Mouse (Mus musculus): ENCODE results near the gene Fyb. TPM values are rescaled to one million over a fixed set of nuclear protein-coding genes. Genes with fewer than 3 reads are reported as not detected.

Fyb gene
- polyA plus RNA-seq, 1 experiment: 129 TPM

DNA sequence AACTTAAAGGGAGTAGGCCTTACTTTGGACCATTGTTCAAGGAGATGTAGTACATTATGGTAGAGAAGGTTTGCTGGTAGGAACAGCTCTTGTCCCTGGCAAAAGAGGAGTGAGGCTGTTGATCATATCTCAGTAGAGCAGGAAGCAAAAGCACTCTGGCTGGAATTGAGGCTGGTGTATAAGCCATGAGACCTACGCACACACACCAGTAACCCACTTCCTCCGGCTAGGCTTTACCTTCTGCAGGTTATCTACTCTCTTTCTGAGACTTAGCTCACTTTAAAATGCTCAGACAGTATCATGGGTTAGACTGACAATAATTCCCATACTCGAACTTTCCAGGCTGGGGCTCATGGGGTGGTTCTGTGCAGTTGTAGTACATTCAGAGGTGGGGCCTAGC, 2.7 kb downstream of the Fyb start:
- Histone ChIP-seq H3K4me2 (ENCODE audit: low read depth) (no peak overlapping the region), H3ac (ENCODE audit: control insufficient read depth, insufficient read length) (no peak overlapping the region), H3K79me2 (ENCODE audit: control insufficient read depth, insufficient read depth) (no peaks in the 10 kb centered on the region), H3K27me3 (ENCODE audit: control insufficient read depth, insufficient read depth, insufficient read length) (peaks cover 10% of the 10 kb centered on the region), H3K36me3 (ENCODE audit: control insufficient read depth, insufficient read depth) (no peaks in the 10 kb centered on the region), H3K4me3 (no peak overlapping the region)
- TF ChIP-seq SRF (IDR thresholded peaks at IDR 0.05; ENCODE audit: control insufficient read depth, insufficient read length, low read depth): no peak
- no peak for TF ChIP-seq CEBPB (IDR thresholded peaks at IDR 0.05; ENCODE audit: insufficient read depth, poor library complexity, severe bottlenecking)
- no peak for TF ChIP-seq TCF12 (IDR thresholded peaks at IDR 0.05; ENCODE audit: insufficient read depth, poor library complexity, severe bottlenecking)

GRCm38 (mm10) chr15:6533858-6534343, 11.2 kb downstream of the Fyb start:
- H3K79me2 ChIP-seq (ENCODE audit: control insufficient read depth, insufficient read depth): no peaks in the 10 kb centered on the region
- no peak overlapping the region for H3K4me2 ChIP-seq (ENCODE audit: low read depth)
- no peaks in the 10 kb centered on the region for H3K27me3 ChIP-seq (ENCODE audit: control insufficient read depth, insufficient read depth, insufficient read length)
- no peak overlapping the region for H3K4me3 ChIP-seq
- H3ac ChIP-seq (ENCODE audit: control insufficient read depth, insufficient read length): no peak overlapping the region
- H3K36me3 ChIP-seq (ENCODE audit: control insufficient read depth, insufficient read depth): no peaks in the 10 kb centered on the region
- TF ChIP-seq TCF12 (IDR thresholded peaks at IDR 0.05; ENCODE audit: insufficient read depth, poor library complexity, severe bottlenecking): no peak
- no peak for TF ChIP-seq MYOG (IDR thresholded peaks at IDR 0.05; ENCODE audit: control insufficient read depth in 1 of 3, insufficient read depth in 1 of 3, insufficient read length in 2 of 3, low read depth in 2 of 3)
- TF ChIP-seq MYOD1 (IDR thresholded peaks at IDR 0.05; ENCODE audit: control insufficient read depth in 1 of 3, insufficient read length in 2 of 3, low read depth in 2 of 3): no peak
- no peak for TF ChIP-seq TCF3 (IDR thresholded peaks at IDR 0.05; ENCODE audit: insufficient read length, low read depth)
- no peak for TF ChIP-seq USF1 (IDR thresholded peaks at IDR 0.05; ENCODE audit: low read depth)
- TF ChIP-seq MAX (IDR thresholded peaks at IDR 0.05; ENCODE audit: low read depth): no peak
- no peak for TF ChIP-seq POLR2AphosphoS2 (IDR thresholded peaks at IDR 0.05; ENCODE audit: insufficient read length, low read depth)
- no peak for TF ChIP-seq POLR2A (IDR thresholded peaks at IDR 0.05; ENCODE audit: insufficient read length, low read depth)
- no peak for TF ChIP-seq REST (IDR thresholded peaks at IDR 0.05; ENCODE audit: insufficient read depth, insufficient read length)
- no peak for TF ChIP-seq CEBPB (IDR thresholded peaks at IDR 0.05; ENCODE audit: insufficient read depth, poor library complexity, severe bottlenecking)

GRCm38 (mm10) chr15:6534592-6534991, 11.9 kb downstream of the Fyb start:
- Histone ChIP-seq H3K27me3 (ENCODE audit: control insufficient read depth, insufficient read depth, insufficient read length) (no peaks in the 10 kb centered on the region), H3ac (ENCODE audit: control insufficient read depth, insufficient read length) (no peak overlapping the region), H3K36me3 (ENCODE audit: control insufficient read depth, insufficient read depth) (no peaks in the 10 kb centered on the region), H3K4me2 (ENCODE audit: low read depth) (no peak overlapping the region), H3K4me3 (no peak overlapping the region), H3K79me2 (ENCODE audit: control insufficient read depth, insufficient read depth) (no peaks in the 10 kb centered on the region)
- TF ChIP-seq POLR2AphosphoS2 (IDR thresholded peaks at IDR 0.05; ENCODE audit: insufficient read length, low read depth): no peak
- no peak for TF ChIP-seq MYOG (IDR thresholded peaks at IDR 0.05; ENCODE audit: control insufficient read depth in 1 of 3, insufficient read depth in 1 of 3, insufficient read length in 2 of 3, low read depth in 2 of 3)
- TF ChIP-seq TCF12 (IDR thresholded peaks at IDR 0.05; ENCODE audit: insufficient read depth, poor library complexity, severe bottlenecking): no peak
- TF ChIP-seq POLR2A (IDR thresholded peaks at IDR 0.05; ENCODE audit: insufficient read length, low read depth): no peak
- no peak for TF ChIP-seq MAX (IDR thresholded peaks at IDR 0.05; ENCODE audit: low read depth)
- TF ChIP-seq E2F4 (IDR thresholded peaks at IDR 0.05; ENCODE audit: insufficient read depth): no peak
- TF ChIP-seq CEBPB (IDR thresholded peaks at IDR 0.05; ENCODE audit: insufficient read depth, poor library complexity, severe bottlenecking): no peak

- Histone ChIP-seq H3K79me2 (ENCODE audit: control insufficient read depth, insufficient read depth) (no peaks in the 10 kb centered on the region), H3K36me3 (ENCODE audit: control insufficient read depth, insufficient read depth) (no peaks in the 10 kb centered on the region), H3K27me3 (ENCODE audit: control insufficient read depth, insufficient read depth, insufficient read length) (no peaks in the 10 kb centered on the region), H3K4me2 (ENCODE audit: low read depth) (peak overlapping the region; percentile 4), H3K4me3 (no peak overlapping the region), H3ac (ENCODE audit: control insufficient read depth, insufficient read length) (no peak overlapping the region)
- no peak for TF ChIP-seq MAX (IDR thresholded peaks at IDR 0.05; ENCODE audit: low read depth)
- no peak for TF ChIP-seq E2F4 (IDR thresholded peaks at IDR 0.05; ENCODE audit: insufficient read depth)
- TF ChIP-seq USF1 (IDR thresholded peaks at IDR 0.05; ENCODE audit: low read depth): no peak
- TF ChIP-seq REST (IDR thresholded peaks at IDR 0.05; ENCODE audit: insufficient read depth, insufficient read length): no peak
- TF ChIP-seq POLR2A (IDR thresholded peaks at IDR 0.05; ENCODE audit: insufficient read length, low read depth): no peak
- no peak for TF ChIP-seq TCF12 (IDR thresholded peaks at IDR 0.05; ENCODE audit: insufficient read depth, poor library complexity, severe bottlenecking)
- no peak for TF ChIP-seq POLR2AphosphoS2 (IDR thresholded peaks at IDR 0.05; ENCODE audit: insufficient read length, low read depth)
- TF ChIP-seq CEBPB (IDR thresholded peaks at IDR 0.05; ENCODE audit: insufficient read depth, poor library complexity, severe bottlenecking): no peak
- TF ChIP-seq MYOD1 (IDR thresholded peaks at IDR 0.05; ENCODE audit: control insufficient read depth in 1 of 3, insufficient read length in 2 of 3, low read depth in 2 of 3): no peak
- no peak for TF ChIP-seq SRF (IDR thresholded peaks at IDR 0.05; ENCODE audit: control insufficient read depth, insufficient read length, low read depth)
- TF ChIP-seq TCF3 (IDR thresholded peaks at IDR 0.05; ENCODE audit: insufficient read length, low read depth): no peak
- no peak for TF ChIP-seq MYOG (IDR thresholded peaks at IDR 0.05; ENCODE audit: control insufficient read depth in 1 of 3, insufficient read depth in 1 of 3, insufficient read length in 2 of 3, low read depth in 2 of 3)
These were observed 17.1 kb downstream of the Fyb start for GRCm38 (mm10) chr15:6539639-6540338.

DNA sequence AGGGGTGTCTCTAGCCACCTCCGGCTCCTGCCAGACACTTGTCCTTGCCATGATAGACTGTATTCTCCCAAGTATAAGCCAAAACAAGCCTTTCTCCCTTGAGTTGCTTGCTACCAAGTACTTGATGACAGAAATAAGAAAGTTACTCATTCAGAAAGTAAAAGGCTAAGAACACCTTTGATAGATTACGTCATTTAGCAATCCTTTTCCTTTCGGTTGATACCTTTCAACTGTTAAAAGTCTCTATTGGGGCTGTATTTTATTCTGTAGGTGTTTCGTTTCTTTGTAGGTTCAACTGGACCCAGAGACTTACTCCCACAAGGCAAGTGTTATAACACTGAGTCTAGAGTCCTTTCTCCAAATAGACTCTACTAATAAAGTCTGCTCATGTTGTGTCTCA, 26.3 kb downstream of the Fyb start:
- TF ChIP-seq POLR2AphosphoS2 (IDR thresholded peaks at IDR 0.05; ENCODE audit: insufficient read length, low read depth) (no peak), CEBPB (IDR thresholded peaks at IDR 0.05; ENCODE audit: insufficient read depth, poor library complexity, severe bottlenecking) (no peak), E2F4 (IDR thresholded peaks at IDR 0.05; ENCODE audit: insufficient read depth) (no peak)
- Histone ChIP-seq H3K79me2 (ENCODE audit: control insufficient read depth, insufficient read depth) (no peaks in the 10 kb centered on the region), H3K36me3 (ENCODE audit: control insufficient read depth, insufficient read depth) (no peaks in the 10 kb centered on the region), H3K27me3 (ENCODE audit: control insufficient read depth, insufficient read depth, insufficient read length) (no peaks in the 10 kb centered on the region), H3K4me3 (no peak overlapping the region), H3ac (ENCODE audit: control insufficient read depth, insufficient read length) (no peak overlapping the region), H3K4me2 (ENCODE audit: low read depth) (no peak overlapping the region)

Data from myocyte (in vitro differentiated cells).